Mouse (Mus musculus): Measurements from ENCODE around the gene Flrt1. TPM values are rescaled to one million over a fixed set of nuclear protein-coding genes. Genes with fewer than 3 reads are reported as not detected.
"Not testable (repeated sequence)": the region's sequence is repeated elsewhere in the genome, so short reads cannot be mapped to it uniquely, and the experiment has no call there.

Gene Flrt1
- total RNA-seq, 2 experiments from 2014 or later: 40.9 to 42.8 TPM

DNA sequence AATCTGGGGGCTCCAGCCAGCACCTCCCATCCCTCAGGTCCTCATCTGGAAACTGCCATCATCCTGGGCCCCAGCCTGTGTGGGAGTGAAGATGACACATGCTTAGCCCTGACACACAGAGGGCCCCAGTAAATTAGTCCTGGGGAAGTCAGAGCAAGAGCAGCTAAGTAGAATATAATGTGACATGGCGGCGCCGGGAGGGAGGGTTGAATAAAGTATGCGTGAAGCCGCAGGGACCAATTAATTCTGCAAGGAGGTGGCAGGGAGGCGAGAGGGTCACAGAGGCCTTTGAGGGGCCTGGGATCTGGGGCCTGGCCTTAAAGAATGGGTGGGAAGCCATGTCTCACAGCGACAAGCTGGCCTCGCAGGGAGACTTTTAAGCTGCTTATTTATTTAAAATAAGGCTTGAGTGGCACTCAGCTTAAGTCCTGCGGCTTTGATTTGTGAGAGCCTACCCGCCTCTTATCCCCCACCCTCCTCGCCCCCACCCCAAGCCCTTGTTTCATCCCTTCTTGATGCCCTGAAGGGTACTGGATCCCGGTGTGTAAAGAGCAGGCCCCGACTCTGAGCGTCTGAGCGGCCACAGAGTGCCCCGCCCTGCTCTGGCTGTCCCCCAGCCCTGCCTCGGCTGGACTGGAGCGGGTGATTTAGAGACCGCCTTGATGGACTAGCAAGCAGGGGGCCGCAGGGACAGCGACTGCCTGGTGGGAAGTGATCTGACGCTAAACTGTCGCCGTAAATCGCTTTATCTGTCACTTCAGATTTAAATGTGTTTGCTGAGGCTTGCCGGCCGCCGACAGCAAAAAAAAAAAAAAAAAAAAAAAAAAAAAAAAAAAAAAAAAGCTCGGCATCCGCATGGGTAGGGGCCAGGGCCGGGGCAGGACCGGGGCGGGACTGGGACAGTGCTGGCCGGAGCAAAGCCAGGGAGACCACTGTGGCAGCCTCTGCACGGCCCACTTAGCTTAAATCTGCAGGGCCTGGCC, 35.5 kb downstream of the Flrt1 start:
- no peak for DNase-seq (ENCODE audit: low spot score in 2 of 2)

DNA sequence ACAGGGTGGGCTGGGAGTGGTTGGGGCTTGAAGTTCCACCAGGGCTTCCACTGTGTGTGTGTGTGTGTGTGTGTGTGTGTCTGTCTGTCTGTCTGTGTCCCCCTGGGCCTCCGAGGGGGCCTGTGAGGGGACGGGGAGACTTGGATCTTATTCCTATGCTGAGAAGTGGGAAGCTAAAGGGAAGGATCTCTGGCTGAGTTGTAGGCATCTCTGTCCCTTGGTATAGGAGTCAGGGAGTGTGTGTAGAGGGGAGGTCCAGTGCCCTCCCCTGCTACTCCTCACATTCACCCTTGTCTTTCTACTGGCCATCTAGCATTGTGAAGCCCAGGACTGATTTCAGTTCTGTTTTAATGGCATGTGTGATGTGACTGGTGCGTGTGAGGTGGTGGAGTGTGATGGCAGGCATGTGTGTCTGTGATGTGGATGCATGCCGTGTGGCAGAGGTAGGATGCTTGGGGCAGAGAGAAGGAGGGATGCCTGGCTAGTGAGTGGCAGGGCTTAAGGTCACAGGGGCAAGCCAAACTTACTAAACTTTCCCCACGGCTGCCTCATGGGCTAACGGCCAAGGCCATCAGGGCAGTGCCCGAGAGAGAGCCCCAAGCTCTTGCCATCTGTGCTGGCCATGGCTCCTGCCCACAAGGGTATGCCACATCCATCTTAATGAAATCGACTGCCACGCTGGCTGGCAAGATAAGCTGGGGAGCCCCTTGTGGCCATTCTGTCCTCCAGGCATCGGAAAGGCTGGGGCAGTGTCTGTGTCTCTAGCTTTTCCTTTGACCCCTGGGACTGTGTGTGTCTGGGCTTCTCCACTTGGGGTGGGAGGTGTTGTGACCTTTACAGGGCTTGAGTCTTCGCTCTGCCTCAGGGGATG, 36.6 kb downstream of the Flrt1 start:
- no peak for DNase-seq (ENCODE audit: low spot score in 2 of 2)

GRCm38 (mm10) chr19:7068136-7068535, 37.4 kb downstream of the Flrt1 start:
- DNase-seq (ENCODE audit: low spot score in 2 of 2): peak; percentile 77 to 87

DNA sequence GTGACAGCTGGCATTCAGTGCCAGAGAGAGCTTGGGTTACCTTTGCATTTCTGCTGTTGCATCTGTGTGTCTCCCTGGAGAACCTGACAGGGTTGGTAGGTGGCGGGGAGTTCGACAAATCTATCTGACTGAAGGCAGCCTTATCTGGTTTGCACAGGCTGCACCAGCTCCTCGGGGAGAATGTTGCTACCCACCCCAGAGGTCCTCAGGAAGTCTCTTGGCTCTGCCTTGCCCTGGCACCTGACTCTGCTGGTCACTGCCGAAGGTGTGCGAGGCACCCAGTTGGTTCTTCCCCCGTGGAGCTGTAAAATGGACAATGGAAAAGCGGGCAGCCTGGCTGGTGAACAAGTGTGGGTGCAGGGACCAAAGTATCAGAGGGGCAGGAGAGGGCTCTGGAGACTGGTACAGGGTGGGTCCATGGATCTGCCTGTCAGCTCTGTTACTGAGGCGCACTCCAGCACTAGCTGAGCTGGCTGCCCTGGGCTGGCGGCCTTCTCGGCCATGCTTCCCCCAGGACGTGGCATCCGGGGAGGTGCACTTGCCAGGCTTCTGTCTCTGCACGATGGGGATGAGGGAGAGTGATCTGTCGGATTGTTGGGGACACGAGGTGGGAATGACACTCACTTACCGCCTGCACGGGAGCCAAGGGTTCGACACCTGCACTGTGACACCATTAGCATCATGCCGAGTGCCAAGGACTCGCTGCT, 38.0 kb downstream of the Flrt1 start:
- no peak for DNase-seq (ENCODE audit: low spot score in 2 of 2)

DNA sequence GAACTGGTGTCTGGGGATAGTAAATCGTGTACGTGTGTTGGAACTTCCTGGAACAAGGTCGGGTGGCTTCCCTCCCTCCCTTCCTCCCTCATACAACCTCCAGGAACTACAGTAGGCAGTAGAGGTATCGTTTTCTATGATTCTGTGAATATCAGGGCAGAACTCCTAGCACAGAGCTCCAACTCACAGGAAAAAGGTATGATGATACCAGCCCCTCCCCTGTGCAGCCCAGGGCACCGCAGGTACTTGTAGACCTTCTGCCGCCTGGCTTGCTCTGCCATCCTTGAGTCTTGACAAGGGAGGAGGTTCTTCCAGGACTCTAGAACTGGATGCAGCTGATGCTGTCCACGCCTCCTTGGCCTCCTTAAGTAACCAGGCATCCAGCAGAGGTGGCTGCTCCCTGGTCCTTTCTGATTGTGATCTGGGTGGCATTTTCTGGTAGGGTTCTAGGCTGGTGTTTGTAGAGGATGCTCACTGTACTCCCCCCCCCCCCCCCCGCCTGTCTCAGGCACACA, 38.6 kb downstream of the Flrt1 start:
- DNase-seq (ENCODE audit: low spot score in 2 of 2): no peak

DNA sequence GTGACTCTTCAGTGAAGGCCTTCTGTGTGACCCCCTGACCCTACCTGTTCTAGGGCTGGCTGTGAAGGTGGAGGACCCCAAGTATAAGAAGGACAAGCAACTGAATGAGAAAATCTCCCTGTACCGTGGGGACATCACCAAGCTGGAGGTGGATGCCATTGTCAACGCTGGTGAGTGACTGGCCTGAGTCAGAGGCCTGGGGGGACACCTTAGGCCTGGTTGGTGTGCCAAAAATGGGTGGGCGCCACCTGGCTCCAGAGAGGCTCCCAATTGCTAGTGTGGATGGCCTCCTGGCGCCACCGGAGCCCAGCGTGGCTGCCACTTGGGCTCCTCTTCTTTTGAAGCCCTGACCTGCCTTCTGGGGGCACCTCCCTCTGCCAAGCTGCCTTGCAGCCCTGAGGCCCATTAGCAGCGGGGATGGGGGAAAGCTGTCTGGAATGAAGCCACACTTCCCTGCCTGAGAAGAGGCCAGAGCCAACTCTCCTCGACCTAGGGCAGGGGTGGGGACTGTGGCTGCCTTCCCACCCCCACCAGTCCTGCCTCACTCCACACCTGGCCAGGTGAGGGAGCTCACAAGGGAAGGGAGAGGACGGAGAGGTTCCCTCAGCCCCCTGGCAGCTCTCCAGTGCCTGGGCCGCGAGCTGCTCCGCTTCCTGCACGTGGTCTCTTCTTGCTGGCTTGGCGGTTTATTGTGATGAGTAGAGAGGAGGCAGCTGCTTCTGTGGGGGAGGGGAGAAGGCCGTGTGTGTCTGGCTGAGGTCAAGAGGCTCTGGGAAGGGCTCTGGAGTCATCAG, 39.3 kb downstream of the Flrt1 start:
- no peak for DNase-seq (ENCODE audit: low spot score in 2 of 2)

DNA sequence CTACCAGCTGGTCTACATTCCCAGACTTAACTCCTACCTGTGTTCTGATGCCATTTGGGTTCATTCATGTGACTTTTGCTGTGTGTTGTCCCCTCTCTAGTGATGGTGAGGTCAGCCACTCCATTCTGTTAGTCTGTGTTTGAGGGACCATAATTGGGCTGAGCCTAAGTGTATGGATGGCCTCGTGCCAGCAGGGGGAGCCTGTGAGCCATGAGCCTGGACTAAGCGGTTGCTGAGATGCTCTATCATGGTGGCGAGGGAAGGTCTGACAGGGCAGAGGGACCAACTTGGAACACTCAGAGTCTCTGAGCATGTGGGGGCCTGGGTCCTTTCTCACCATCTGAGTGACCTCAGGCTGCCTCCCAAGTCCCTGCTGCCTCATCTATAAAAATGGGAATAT, 41.0 kb downstream of the Flrt1 start:
- peak; percentile 87 for DNase-seq (ENCODE audit: low spot score in 2 of 2)

DNA sequence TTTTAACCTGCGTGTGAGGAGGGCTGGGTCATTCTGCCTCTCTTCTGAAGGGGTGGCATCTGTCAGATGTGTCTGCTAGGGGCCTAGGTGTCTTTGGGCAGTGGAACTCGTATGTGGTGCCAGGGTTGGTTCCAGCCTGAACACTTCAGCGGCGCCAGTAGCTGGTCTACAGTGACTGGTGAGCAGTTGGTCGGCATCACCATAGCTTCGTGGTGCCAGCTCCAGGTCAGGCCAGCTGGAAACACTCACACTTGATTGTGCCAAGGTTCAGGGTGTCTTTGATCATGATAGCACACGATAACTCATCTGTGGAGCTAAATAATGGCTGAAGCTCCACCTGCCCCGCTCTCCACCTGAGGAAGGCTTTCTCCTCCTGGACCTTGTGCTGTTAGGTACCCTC, 42.6 kb downstream of the Flrt1 start:
- no peak for DNase-seq (ENCODE audit: low spot score in 2 of 2)

- DNase-seq (ENCODE audit: low spot score in 2 of 2): no peak
These were observed 43.4 kb downstream of the Flrt1 start for GRCm38 (mm10) chr19:7062110-7062509.

DNA sequence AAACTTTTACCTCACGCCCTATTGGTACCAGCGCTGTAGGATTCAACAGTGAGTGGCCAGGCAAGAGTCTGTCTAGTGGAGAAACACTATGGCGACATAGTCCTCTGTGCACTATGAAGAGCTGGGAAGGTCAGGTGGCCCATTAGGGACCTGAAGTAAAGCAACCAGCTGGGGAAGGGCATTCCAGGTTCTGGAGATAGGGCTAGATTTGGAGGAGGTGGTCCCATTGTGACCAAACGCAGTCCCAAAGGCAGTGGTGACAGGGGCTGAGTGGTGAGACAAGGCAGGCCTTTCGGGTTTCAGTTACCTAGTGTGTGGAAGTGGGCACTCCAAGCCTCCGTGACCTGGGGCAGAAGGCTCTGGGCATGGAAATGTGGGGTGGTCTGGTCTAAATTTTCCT, 47.0 kb downstream of the Flrt1 start:
- DNase-seq (ENCODE audit: low spot score in 2 of 2): no peak

DNA sequence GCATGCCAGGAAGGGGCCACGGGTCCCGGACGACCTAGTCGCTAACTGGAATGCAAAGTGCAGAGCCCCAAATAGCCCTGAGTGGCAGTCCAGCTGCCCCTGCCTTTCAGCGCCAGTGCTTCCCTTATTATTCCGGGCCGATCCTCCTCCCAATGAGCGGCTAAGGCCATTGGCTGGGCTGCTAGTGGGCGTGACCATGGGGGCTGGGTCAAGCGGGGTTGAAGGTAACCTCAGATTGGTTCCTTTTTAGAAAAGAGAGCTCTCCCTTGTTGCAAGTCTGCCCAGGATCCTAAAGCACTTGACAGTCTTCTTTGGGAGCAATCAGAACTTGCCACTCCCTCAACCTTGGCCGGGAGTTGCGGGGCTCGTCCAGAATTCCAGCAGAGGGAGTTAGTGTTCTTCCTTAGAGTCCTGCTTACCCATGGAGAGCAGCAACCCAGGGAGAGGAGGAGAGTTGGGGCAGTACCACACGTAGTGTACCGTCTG, 47.8 kb downstream of the Flrt1 start:
- DNase-seq (ENCODE audit: low spot score in 2 of 2): peak; percentile 59 to 69

GRCm38 (mm10) chr19:7057126-7057721, 48.3 kb downstream of the Flrt1 start:
- DNase-seq (ENCODE audit: low spot score in 2 of 2): no peak

DNA sequence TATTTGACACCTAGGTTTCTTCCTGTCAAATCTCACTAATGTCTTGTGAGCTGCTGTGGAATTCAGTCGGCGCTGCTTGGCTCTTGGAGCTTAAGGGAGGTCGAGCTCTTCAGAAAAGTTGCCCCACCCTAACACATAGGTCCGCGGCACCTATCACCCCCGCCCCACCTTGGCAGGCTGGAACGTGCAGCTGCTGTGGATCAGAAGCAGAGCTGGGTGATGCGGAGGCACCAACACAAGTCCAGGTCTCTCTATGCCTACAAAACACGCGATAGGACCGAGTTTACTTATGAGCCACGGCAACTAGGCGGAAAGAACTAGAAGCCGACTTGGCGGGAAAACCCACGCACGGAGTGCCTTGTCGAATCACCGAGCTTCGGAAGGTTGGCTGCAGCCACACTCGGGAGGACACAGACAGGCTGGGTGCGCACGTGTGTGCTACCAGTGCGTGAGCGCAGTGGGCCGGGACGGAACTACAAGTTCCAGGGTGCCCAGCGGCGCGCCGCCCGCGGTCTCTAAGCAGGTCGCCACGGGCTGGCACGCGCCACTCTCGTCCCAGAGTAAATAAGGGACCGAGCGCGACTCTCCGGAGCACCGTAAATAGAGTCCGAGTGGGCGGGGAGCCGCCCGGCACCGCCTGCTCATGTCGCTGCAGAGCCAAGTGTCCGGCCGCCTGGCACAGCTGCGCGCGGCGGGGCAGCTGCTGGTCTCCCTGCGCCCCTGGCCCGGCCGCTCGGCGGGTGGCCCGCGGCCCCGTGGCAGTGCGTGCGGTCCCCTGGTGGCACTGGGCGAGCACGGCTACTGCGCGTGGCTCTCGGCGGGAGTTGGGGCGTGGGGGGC, 49.1 kb downstream of the Flrt1 start, which contains the start of gene Macrod1:
Gene Macrod1, plus strand, starts transcription at position 563 of the 840 bp plus-strand sequence.
- peak; percentile 76 to 86 for DNase-seq (ENCODE audit: low spot score in 2 of 2)

GRCm38 (mm10) chr19:7055173-7055572, 50.4 kb downstream of the Flrt1 start:
- no peak for DNase-seq (ENCODE audit: low spot score in 2 of 2)

DNA sequence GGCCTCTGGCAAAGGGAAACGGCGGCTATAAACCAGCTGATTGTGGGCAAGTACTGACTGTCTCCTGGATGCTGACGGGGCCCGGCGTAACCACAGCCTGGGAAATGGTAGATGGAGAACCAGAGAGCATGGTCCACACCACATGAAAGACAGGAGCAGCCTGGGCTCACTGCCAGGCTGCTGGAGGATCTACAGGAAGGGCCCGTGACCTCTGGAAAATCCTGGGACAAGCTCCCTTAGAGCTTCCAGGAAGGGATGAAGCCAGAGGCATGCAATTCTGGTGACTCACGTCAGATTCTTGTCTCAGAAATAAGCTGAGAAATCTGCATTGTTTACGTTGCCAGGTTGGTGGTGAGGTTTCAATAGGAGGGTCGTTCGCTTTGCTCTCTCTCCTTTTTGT, 50.8 kb downstream of the Flrt1 start:
- no peak for DNase-seq (ENCODE audit: low spot score in 2 of 2)

DNA sequence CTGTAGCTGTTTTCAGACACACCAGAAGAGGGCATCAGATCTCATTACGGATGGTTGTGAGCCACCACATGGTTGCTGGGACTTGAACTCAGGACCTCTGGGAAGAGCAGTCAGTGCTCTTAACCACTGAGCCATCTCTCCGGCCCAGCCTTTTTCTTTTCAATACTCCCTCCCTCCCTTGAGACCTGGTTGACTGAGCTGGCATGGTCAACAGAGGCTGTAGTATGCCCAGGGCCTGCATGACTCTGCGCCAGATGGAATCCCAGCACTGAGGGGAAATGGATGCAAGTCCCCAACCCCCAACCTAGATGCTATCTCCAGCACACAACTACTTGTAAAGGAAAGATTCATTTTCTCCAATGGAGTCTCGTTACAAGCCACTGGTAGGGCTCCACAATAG, 52.1 kb downstream of the Flrt1 start:
- DNase-seq (ENCODE audit: low spot score in 2 of 2): not testable (repeated sequence)

DNA sequence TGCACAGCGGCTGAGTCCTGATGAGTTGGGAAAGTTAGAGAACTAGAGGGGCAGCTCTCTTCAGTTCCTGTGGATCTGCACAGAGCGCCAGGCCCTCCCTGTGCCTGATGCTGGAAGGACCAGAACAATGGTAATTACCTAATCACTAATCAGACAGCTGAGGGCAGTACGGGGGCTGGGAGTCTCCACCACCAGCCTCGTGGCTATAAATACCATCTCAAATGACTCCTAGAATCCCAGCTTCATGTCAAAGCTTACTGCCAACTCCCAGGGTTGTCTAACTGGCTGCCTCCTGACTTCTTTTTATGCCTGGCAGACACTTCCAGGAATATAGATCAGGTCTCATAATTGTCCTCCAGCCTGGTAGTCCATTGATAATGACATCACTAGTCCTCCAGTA, 60.8 kb downstream of the Flrt1 start:
- DNase-seq (ENCODE audit: low spot score in 2 of 2): no peak

GRCm38 (mm10) chr19:7044279-7044678, 61.2 kb downstream of the Flrt1 start:
- no peak for DNase-seq (ENCODE audit: low spot score in 2 of 2)
